Mouse (Mus musculus) olfactory bulb, adult 2 months (tissue): ENCODE measurements around the gene Gm20696.

Experiments
- CTCF ChIP-seq: fragments of 200-500 bp; IDR thresholded peaks from 2 replicates; pipeline ENCODE4 v1.5.1; 2012; ENCODE audit warnings: low read depth, mild to moderate bottlenecking, low read length, moderate library complexity; ENCODE audit not compliant: insufficient read depth
- POLR2A ChIP-seq: fragments of 200-500 bp; IDR thresholded peaks from 2 replicates; pipeline ENCODE4 v1.6.1; 2012; ENCODE audit warnings: mild to moderate bottlenecking, low read depth, low read length, moderate library complexity; ENCODE audit not compliant: insufficient read depth

GRCm38 (mm10) chr6:99511862-99512261 lies 154.7 kb downstream of the Gm20696 start:
- TF ChIP-seq CTCF (no peak), POLR2A (no peak)
